Mouse (Mus musculus) limb, embryonic 11.5 days (tissue): ENCODE results near the gene Gucy1a1. TPM values are rescaled to one million over a fixed set of nuclear protein-coding genes. Genes with fewer than 3 reads are reported as not detected.

Experiments
- ATAC-seq: fragments of 200-750 bp; cut with Nextera tagmentation; 2 replicates; pipeline ENCODE4 v1.8.0; 2017; ENCODE audit warnings: low read depth; ENCODE audit not compliant: insufficient number of reproducible peaks, low FRiP score, low TSS enrichment
- DNase-seq: peaks from one replicate; pipeline ENCODE4 v3.0.0-alpha.2; 2015; ENCODE audit warnings: low spot score
- H3K27ac ChIP-seq: fragments of 300-500 bp; sonication (generic); replicated peaks from 2 replicates; pipeline ENCODE4 v1.5.1; 2014; ENCODE audit warnings: low read depth, mild to moderate bottlenecking, low read length
- H3K27me3 ChIP-seq: fragments of 300-500 bp; sonication (generic); 2 replicates; pipeline ENCODE4 v1.6.1; 2014; ENCODE audit warnings: mild to moderate bottlenecking, low read length, mixed read lengths; ENCODE audit not compliant: control insufficient read depth, insufficient read depth
- H3K36me3 ChIP-seq: fragments of 300-500 bp; sonication (generic); 2 replicates; pipeline ENCODE4 v1.6.1; 2014; ENCODE audit warnings: mild to moderate bottlenecking, low read length, moderate library complexity, mixed read lengths; ENCODE audit not compliant: control insufficient read depth, insufficient read depth
- H3K4me1 ChIP-seq: fragments of 300-500 bp; sonication (generic); 2 replicates; pipeline ENCODE4 v1.6.1; 2014; ENCODE audit warnings: low read length, mixed read lengths; ENCODE audit not compliant: control insufficient read depth, insufficient read depth
- H3K4me2 ChIP-seq: fragments of 300-500 bp; sonication (generic); 2 replicates; pipeline ENCODE4 v1.6.1; 2014; ENCODE audit warnings: low read depth, mild to moderate bottlenecking, moderate library complexity; ENCODE audit not compliant: severe bottlenecking
- H3K4me3 ChIP-seq: fragments of 300-500 bp; sonication (generic); 2 replicates; pipeline ENCODE4 v1.5.1; 2014; ENCODE audit warnings: low read depth, low read length
- H3K9ac ChIP-seq: fragments of 300-500 bp; sonication (generic); 2 replicates; pipeline ENCODE4 v1.6.1; 2014; ENCODE audit warnings: mild to moderate bottlenecking, low read length
- H3K9me3 ChIP-seq: fragments of 300-500 bp; sonication (generic); 2 replicates; pipeline ENCODE4 v1.6.1; 2016; ENCODE audit warnings: low read length; ENCODE audit not compliant: control insufficient read depth
- WGBS: fragments of 180-500 bp; shearing (Covaris S2); extraction: QIAGEN DNeasy Blood & Tissue Kit; methylation state at CpG from one replicate; pipeline ENCODE4 v1.1.7; 2014; 5-methylcytosine and 5-hydroxymethylcytosine counted together
- polyA plus RNA-seq: library from polyadenylated mRNA; unstranded; fragments of >200 nt; fragmentation: Nextera tagmentation; extraction: Ambion mirVana; gene quantifications from 2 replicates; pipeline ENCODE4 v1.2.1, GENCODE M21; 2014

Gene Gucy1a1
- polyA plus RNA-seq, 1 experiment from 2014 or later, result 0.85 TPM

- WGBS, result 58% methylated on average over 2 of the region's 2 CpGs
- Histone ChIP-seq H3K36me3 (no peaks in the 10 kb centered on the region), H3K9me3 (no peaks in the 10 kb centered on the region), H3K9ac (no peak overlapping the region), H3K27ac (no peak overlapping the region), H3K4me3 (no peak overlapping the region), H3K4me2 (no peak overlapping the region), H3K27me3 (no peaks in the 10 kb centered on the region), H3K4me1 (no peaks in the 10 kb centered on the region)
- ATAC-seq (no peak), DNase-seq (no peak)
These were observed 33.1 kb downstream of the Gucy1a1 start for GRCm38 (mm10) chr3:82112439-82112838.

GRCm38 (mm10) chr3:82111986-82112385, 33.6 kb downstream of the Gucy1a1 start:
- no peaks in the 10 kb centered on the region for H3K27me3 ChIP-seq
- 85% methylated on average over 3 of the region's 3 CpGs for WGBS
- DNase-seq (no peak), ATAC-seq (no peak)
- no peaks in the 10 kb centered on the region for H3K4me1 ChIP-seq
- no peak overlapping the region for H3K27ac ChIP-seq
- no peaks in the 10 kb centered on the region for H3K9me3 ChIP-seq
- H3K4me2 ChIP-seq, result no peak overlapping the region
- no peak overlapping the region for H3K4me3 ChIP-seq
- H3K9ac ChIP-seq, result no peak overlapping the region
- H3K36me3 ChIP-seq, result no peaks in the 10 kb centered on the region

- Histone ChIP-seq H3K27me3 (no peaks in the 10 kb centered on the region), H3K4me3 (no peak overlapping the region), H3K4me1 (no peaks in the 10 kb centered on the region), H3K9me3 (no peaks in the 10 kb centered on the region), H3K27ac (no peak overlapping the region), H3K36me3 (no peaks in the 10 kb centered on the region), H3K9ac (no peak overlapping the region), H3K4me2 (no peak overlapping the region)
- WGBS, result 94% methylated on average over 15 of the region's 15 CpGs
- ATAC-seq, result no peak
- no peak for DNase-seq
These were observed 36.6 kb downstream of the Gucy1a1 start for GRCm38 (mm10) chr3:82108951-82109350.

DNA sequence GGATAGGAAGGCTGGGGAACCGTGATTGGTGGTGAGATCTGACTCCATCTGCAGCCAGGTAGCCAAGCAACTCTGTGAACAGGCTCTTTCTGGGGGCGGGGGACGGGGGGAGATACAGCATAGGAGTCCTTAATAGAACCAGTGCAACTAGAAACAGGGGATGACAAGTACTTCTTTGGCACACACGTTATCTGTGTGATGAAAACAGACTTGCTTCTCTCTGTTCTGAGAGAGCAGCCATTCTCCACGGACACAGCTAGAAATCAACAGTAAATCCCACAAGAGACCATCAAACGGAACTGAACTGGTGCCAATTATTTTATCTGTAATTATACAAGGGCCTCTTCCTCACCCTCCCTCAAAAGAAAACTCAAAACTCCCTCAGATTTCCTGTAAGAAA, 41.4 kb downstream of the Gucy1a1 start:
- ATAC-seq, result no peak
- Histone ChIP-seq H3K36me3 (no peaks in the 10 kb centered on the region), H3K9ac (no peak overlapping the region), H3K9me3 (no peaks in the 10 kb centered on the region), H3K4me2 (no peak overlapping the region), H3K27me3 (no peaks in the 10 kb centered on the region), H3K4me1 (no peaks in the 10 kb centered on the region), H3K4me3 (no peak overlapping the region), H3K27ac (no peak overlapping the region)
- 79% methylated on average over 6 of the region's 6 CpGs for WGBS
- DNase-seq, result no peak

DNA sequence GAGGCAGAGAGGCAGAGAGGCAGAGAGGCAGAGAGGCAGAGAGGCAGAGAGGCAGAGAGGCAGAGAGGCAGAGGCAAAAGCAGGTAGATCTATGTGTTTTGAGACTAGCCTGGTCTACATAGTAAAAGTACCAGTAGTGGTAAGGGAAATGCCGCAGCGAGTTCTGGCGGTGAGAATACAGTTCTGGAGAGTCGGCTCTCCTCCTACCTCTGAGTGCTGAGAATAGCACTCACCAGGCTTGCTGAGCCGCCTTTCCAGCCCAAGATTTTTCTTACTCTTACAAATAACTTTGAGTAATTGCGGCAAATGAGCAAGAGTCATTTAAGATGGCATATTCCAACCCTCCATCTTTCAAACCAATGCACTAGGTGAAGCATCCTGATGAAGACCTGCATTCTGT, 46.5 kb downstream of the Gucy1a1 start:
- no peak overlapping the region for H3K27ac ChIP-seq
- H3K4me3 ChIP-seq, result no peak overlapping the region
- no peaks in the 10 kb centered on the region for H3K9me3 ChIP-seq
- no peaks in the 10 kb centered on the region for H3K36me3 ChIP-seq
- ATAC-seq (no peak), DNase-seq (no peak)
- no peaks in the 10 kb centered on the region for H3K4me1 ChIP-seq
- WGBS, result 79% methylated on average over 6 of the region's 6 CpGs
- H3K4me2 ChIP-seq, result no peak overlapping the region
- no peak overlapping the region for H3K9ac ChIP-seq
- no peaks in the 10 kb centered on the region for H3K27me3 ChIP-seq

DNA sequence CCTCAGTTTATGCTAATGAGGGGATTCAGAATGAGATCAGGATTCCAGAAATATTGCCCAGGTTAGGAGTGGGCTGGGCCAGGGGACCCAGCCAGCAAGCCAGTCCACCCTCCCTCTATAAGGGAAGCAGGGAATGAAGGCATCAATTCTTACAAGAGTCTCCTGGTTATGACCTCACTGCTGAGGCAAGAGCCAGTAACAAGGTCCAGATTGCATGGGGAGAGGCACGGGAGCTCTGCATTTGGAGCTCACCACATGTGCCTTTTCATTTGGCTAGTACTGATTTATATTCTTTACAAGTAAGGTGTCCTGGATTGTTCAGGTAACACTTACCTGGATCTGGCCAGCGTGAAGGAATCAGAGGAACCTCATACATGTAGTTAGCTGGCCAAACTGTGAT, 48.8 kb downstream of the Gucy1a1 start:
- Histone ChIP-seq H3K9ac (no peak overlapping the region), H3K27me3 (no peaks in the 10 kb centered on the region), H3K36me3 (no peaks in the 10 kb centered on the region), H3K27ac (no peak overlapping the region), H3K4me2 (no peak overlapping the region), H3K9me3 (no peaks in the 10 kb centered on the region), H3K4me1 (no peaks in the 10 kb centered on the region), H3K4me3 (no peak overlapping the region)
- WGBS, result 59% methylated on average over 2 of the region's 2 CpGs
- no peak for DNase-seq
- ATAC-seq, result no peak

DNA sequence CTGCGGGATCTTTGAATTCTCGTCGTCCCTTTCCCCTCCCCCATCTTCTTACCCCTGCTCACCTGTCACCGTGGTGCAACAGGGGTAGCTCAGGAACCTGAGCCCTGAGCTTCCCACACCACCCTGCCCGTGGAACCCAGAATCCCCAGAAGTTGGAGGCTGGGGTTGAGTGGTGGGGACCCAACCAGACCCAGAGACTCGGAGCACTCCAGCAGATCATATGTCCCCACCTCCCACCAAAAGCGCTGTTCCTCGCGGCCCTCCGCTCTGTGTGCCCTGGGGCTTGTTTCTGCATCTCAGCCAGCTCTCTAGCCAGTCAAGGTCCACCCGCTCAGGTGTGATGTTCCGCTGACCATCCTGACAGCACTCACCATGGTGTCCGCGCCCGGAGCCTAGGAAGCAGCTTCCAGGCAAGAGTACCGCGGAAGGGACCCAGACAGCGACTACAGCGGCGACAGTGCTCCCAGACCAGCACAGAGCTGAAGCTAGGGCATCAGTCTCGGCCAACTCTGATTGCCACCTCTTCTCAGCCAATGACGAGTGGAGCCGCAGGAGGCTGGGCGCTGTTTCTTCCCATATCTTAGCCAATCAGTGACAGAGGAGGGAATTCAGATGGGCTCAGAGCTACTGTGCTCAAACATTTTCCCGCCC, 71.3 kb downstream of the Gucy1a1 start, which contains the start of gene Gucy1b1:
Gucy1b1 (minus strand) TSS at position 489 of the 651 bp plus-strand sequence.
- peak within 1 kb of the TSS; percentile 41 for H3K4me3 ChIP-seq
- H3K9me3 ChIP-seq, result no peaks in the 10 kb centered on the region
- ATAC-seq, result peak; percentile 95
- H3K27me3 ChIP-seq, result peaks cover 11% of the 10 kb centered on the region
- H3K36me3 ChIP-seq, result no peaks in the 10 kb centered on the region
- 1% methylated on average over 25 of the region's 25 CpGs for WGBS
- no peak within 1 kb of the TSS for H3K27ac ChIP-seq
- peak; percentile 71 for DNase-seq
- H3K4me2 ChIP-seq, result peak within 1 kb of the TSS; percentile 92
- peaks cover 3% of the 10 kb centered on the region for H3K4me1 ChIP-seq
- H3K9ac ChIP-seq, result peak within 1 kb of the TSS; percentile 34; the same call in 1 of the 2 replicates

DNA sequence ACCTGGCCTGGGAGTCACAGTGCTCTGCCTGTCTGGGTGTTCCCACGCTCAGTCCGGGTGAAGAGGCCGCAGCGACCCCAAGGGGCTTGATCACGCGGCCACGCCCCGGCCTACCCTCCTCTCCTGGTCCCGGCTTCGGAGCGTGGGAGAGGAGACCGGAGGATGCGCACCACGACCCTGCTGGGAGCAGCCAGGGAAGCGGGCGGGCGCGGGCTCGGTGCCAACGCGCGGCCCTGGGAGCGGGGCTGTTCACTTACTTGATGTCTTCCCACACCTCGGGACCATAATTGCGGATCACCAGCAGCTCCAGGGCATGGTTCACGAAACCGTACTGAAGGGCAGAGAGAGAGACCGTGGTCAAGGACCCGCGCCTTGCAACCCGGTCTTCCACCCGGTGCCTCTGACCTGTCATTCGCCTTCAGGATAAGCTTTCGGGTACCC, 71.8 kb downstream of the Gucy1a1 start:
- Histone ChIP-seq H3K4me2 (peak overlapping the region; percentile 92), H3K9ac (peak overlapping the region; percentile 34; the same call in 1 of the 2 replicates), H3K4me3 (peak overlapping the region; percentile 41), H3K27me3 (peaks cover 11% of the 10 kb centered on the region), H3K9me3 (no peaks in the 10 kb centered on the region), H3K4me1 (peaks cover 3% of the 10 kb centered on the region), H3K27ac (no peak overlapping the region), H3K36me3 (no peaks in the 10 kb centered on the region)
- DNase-seq (peak; percentile 56), ATAC-seq (peak; percentile 13; the same call in 1 of the 2 replicates)
- WGBS, result 0% methylated on average over 33 of the region's 34 CpGs

DNA sequence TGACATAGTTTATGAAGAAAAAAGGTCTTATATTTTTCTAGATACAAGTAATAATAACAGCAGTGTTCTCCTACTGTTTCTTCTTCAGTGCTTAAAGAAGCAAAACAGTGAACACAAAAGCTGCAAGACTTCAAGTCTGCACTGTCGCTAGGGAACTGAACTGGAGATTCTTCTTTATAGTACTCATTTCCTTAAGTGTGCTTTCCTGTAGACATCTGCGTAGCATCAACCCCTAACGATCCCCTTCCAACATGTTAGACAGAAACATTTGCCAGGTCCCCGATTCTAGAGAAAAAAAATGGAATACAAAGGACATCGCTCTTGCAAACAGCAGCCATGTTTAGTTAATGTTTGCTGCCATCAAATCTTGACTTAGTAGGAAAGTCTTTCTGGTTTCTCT, 77.8 kb downstream of the Gucy1a1 start:
- DNase-seq (no peak), ATAC-seq (no peak)
- 49% methylated on average over 5 of the region's 5 CpGs for WGBS

More for the DNA sequence above, 77.8 kb downstream of the Gucy1a1 start:
- H3K36me3 ChIP-seq, result no peaks in the 10 kb centered on the region
- H3K4me3 ChIP-seq, result no peak overlapping the region
- no peaks in the 10 kb centered on the region for H3K9me3 ChIP-seq
- H3K4me1 ChIP-seq, result no peaks in the 10 kb centered on the region
- H3K27ac ChIP-seq, result no peak overlapping the region
- H3K4me2 ChIP-seq, result no peak overlapping the region
- no peak overlapping the region for H3K9ac ChIP-seq
- no peaks in the 10 kb centered on the region for H3K27me3 ChIP-seq
